Mouse (Mus musculus): ENCODE data around the gene Ovol2.

Gene Ovol2

DNA sequence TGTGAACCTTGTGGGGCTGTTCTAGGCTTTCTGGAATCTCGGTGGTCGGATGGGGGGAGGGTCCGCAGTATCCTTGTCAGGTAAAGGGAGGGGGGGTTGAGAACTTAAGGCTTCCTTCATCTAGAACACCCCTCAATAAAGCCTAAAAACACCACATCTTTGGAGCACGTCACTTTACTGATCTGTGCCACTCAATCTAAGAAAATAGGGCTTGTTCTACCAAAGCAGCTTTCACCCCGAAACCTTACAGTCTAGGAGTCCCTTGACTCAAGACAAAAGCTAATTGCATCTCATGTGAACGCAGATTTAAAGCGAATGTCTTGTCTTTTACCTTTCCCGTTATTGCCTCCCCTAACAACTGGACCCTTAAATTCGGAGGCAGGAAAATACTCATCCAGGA is 540 bp upstream of the Ovol2 start:
- POLR2A ChIA-PET = interaction anchor here in 3 of 4 experiments (0.6 to 2.5 kb wide), 23 partner anchors 17 to 1529 kb away, joined by 3 to 12 read pairs (median 3); partner anchors contain the start of genes Kat14 (in 2 of the 3), Pet117 (in 2 of the 3), Sec23b (in 2 of the 3) and Dzank1 (in 1 of the 3)
- CTCF ChIA-PET = interaction anchor here in 2 of 4 experiments (1.0 to 1.7 kb wide), 5 partner anchors 16 to 120 kb away, joined by 3 to 4 read pairs (median 4); no protein-coding TSS in a partner anchor

- CTCF ChIA-PET = interaction anchor here in 1 of 4 experiments (0.6 to 1.4 kb wide), 3 partner anchors 18 to 1213 kb away, joined by 3 to 4 read pairs (median 4); no protein-coding TSS in a partner anchor
- POLR2A ChIA-PET = interaction anchor here in 2 of 4 experiments (0.9 to 3.4 kb wide), 11 partner anchors 12 to 244 kb away, joined by 3 to 12 read pairs (median 4); partner anchors contain the start of genes Kat14 (in 1 of the 2), Mgme1 (in 1 of the 2), Pet117 (in 1 of the 2) and Snx5 (in 1 of the 2)
Observed at GRCm38 (mm10) chr2:144330960-144331371, 980 bp downstream of the Ovol2 start.

GRCm38 (mm10) chr2:144330352-144330959 is 1.5 kb downstream of the Ovol2 start:
- CTCF ChIA-PET = interaction anchor here in 3 of 4 experiments (0.6 to 1.3 kb wide), 4 partner anchors 18 to 1213 kb away, joined by 3 to 5 read pairs (median 4); no protein-coding TSS in a partner anchor
- POLR2A ChIA-PET = interaction anchor here in 2 of 4 experiments (0.9 to 3.4 kb wide), 17 partner anchors 11 to 244 kb away, joined by 3 to 12 read pairs (median 4); partner anchors contain the start of genes Kat14 (in 1 of the 2), Mgme1 (in 1 of the 2), Pet117 (in 1 of the 2) and Snx5 (in 1 of the 2)

- ChIA-PET POLR2A (interaction anchor here (0.5 to 3.4 kb wide), 19 partner anchors 11 to 243 kb away, joined by 3 to 12 read pairs (median 3); partner anchors contain the start of genes Kat14 (in 1 of the 4), Mgme1 (in 1 of the 4), Pet117 (in 1 of the 4) and Snx5 (in 1 of the 4)), CTCF (interaction anchor here in 3 of 4 experiments (0.7 to 1.3 kb wide), 4 partner anchors 19 to 524 kb away, joined by 3 to 5 read pairs (median 4); no protein-coding TSS in a partner anchor)
Observed at GRCm38 (mm10) chr2:144329937-144330336, 2.0 kb downstream of the Ovol2 start.

- ChIA-PET POLR2A (interaction anchor here (0.5 to 3.4 kb wide), 11 partner anchors 10 to 233 kb away, joined by 3 to 12 read pairs (median 3); partner anchors contain the start of genes Kat14 (in 1 of the 4) and Pet117 (in 1 of the 4)), CTCF (interaction anchor here in 3 of 4 experiments (0.7 to 1.3 kb wide), 4 partner anchors 17 to 33 kb away, joined by 3 to 5 read pairs (median 3); no protein-coding TSS in a partner anchor)
Observed at GRCm38 (mm10) chr2:144329451-144329850, 2.5 kb downstream of the Ovol2 start.

GRCm38 (mm10) chr2:144324218-144324617 is 7.7 kb downstream of the Ovol2 start:
- POLR2A ChIA-PET = interaction anchor here in 1 of 4 experiments (0.7 kb wide), 1 partner anchor 251 kb away, joined by 3 read pairs; no protein-coding TSS in a partner anchor
- CTCF ChIA-PET = interaction anchor here in 1 of 4 experiments (0.6 kb wide), 1 partner anchor 59 kb away, joined by 3 read pairs; no protein-coding TSS in a partner anchor

- POLR2A ChIA-PET = interaction anchor here in 2 of 4 experiments (1.2 to 1.9 kb wide), 7 partner anchors 8 to 49 kb away, joined by 3 to 10 read pairs (median 4); partner anchors contain the start of genes Mgme1 (in 2 of the 2), Snx5 (in 2 of the 2) and Ovol2 (in 1 of the 2)
- CTCF ChIA-PET = interaction anchor here in 2 of 4 experiments (0.7 to 0.9 kb wide), 3 partner anchors 18 to 107 kb away, joined by 3 to 6 read pairs (median 3); no protein-coding TSS in a partner anchor
Observed at GRCm38 (mm10) chr2:144311372-144311771, 20.6 kb downstream of the Ovol2 start.

DNA sequence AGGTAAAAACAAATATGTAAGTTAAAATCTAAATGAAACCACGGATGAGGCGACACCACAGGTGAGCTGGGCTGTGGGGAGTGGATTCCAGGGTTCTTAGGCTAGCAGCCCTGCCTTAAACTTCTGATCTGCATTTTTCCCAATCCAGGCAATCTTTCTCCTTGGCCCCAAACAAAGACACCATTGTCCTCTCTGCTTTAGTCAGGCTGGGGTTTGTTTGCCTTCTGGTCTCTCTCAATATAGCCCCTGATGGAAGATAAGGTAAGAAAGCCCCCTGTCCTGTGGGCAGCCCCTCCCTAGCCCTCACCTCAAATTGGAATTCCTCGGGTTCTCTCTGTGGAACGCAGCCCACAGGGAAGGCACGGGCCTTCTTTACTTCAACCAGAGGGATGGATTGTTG is 21.7 kb downstream of the Ovol2 start:
- CTCF ChIA-PET = interaction anchor here in 2 of 4 experiments (0.6 kb wide), 2 partner anchors 128 to 1601 kb away, joined by 3 to 5 read pairs; no protein-coding TSS in a partner anchor
- POLR2A ChIA-PET = interaction anchor here in 2 of 4 experiments (0.7 to 1.9 kb wide), 10 partner anchors 10 to 89 kb away, joined by 3 to 6 read pairs (median 4); partner anchors contain the start of genes Mgme1 (in 1 of the 2) and Snx5 (in 1 of the 2)

- ChIA-PET POLR2A (interaction anchor here in 1 of 4 experiments (0.9 to 1.6 kb wide), 6 partner anchors 12 to 109 kb away, joined by 3 to 4 read pairs (median 4); no protein-coding TSS in a partner anchor), CTCF (no interaction called here)
Observed at GRCm38 (mm10) chr2:144308561-144308960, 23.4 kb downstream of the Ovol2 start.

- CTCF ChIA-PET = interaction anchor here (0.6 to 2.1 kb wide), 7 partner anchors 11 to 147 kb away, joined by 3 to 5 read pairs (median 3); no protein-coding TSS in a partner anchor
Observed at GRCm38 (mm10) chr2:144305721-144306294, 26.1 kb downstream of the Ovol2 start.

GRCm38 (mm10) chr2:144301101-144301500 is 30.8 kb downstream of the Ovol2 start:
- CTCF ChIA-PET = interaction anchor here in 1 of 4 experiments (0.7 kb wide), 1 partner anchor 14 kb away, joined by 3 read pairs; no protein-coding TSS in a partner anchor
- POLR2A ChIA-PET = interaction anchor here in 1 of 4 experiments (0.7 to 1.6 kb wide), 3 partner anchors 10 to 29 kb away, joined by 3 to 4 read pairs (median 3); no protein-coding TSS in a partner anchor

More at GRCm38 (mm10) chr2:144305721-144306294, 26.1 kb downstream of the Ovol2 start:
- POLR2A ChIA-PET = interaction anchor here in 2 of 4 experiments (0.7 to 4.9 kb wide), 13 partner anchors 11 to 153 kb away, joined by 3 to 26 read pairs (median 7); partner anchors contain the start of genes Mgme1 (in 2 of the 2), Ovol2 (in 2 of the 2) and Snx5 (in 2 of the 2)

DNA sequence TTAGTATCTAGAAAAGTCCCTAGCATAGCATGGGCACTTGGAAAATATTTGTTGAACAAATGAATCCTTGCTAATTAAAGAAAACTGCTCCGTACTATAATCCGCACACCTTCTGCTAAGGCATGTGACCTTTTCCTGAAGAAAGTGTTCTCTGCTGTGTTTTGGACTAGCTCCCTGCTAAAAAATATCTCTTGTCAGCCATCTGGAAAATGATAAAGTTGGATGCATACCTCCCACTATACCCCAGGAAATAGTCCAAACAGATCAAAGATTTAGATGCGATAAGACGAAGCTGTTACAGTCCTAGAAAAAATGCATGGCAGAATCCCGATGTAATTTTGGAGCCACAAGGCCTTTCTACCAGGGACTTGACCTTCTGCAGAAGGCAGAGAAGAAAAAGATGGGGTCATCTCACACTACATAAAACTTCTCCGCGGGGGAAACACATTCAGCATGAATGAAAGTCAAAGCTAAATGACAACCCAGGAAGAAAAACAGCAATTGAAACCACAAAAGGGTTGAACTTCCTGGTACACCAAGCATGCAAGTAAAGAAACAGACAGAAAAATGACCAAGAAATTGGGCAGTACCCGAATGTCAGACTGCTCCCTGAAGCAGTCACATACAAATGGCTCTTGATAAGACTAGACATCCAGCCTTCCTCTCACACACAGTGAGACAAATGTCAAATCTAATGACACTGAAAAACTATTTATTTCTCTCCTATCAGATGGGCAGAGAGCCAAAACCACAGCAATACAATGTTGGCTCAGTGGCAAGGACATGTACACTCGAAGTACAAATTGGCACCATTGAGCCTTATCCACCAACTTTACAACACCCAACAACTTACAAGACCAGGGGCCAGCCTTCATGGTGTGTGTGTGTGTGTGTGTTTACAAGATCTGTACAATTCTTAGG is 31.9 kb downstream of the Ovol2 start:
- CTCF ChIA-PET = interaction anchor here in 1 of 4 experiments (0.6 kb wide), 1 partner anchor 7 kb away, joined by 4 read pairs; no protein-coding TSS in a partner anchor
- POLR2A ChIA-PET = interaction anchor here in 1 of 4 experiments (0.6 to 1.6 kb wide), 6 partner anchors 12 to 125 kb away, joined by 4 to 5 read pairs (median 4); no protein-coding TSS in a partner anchor

DNA sequence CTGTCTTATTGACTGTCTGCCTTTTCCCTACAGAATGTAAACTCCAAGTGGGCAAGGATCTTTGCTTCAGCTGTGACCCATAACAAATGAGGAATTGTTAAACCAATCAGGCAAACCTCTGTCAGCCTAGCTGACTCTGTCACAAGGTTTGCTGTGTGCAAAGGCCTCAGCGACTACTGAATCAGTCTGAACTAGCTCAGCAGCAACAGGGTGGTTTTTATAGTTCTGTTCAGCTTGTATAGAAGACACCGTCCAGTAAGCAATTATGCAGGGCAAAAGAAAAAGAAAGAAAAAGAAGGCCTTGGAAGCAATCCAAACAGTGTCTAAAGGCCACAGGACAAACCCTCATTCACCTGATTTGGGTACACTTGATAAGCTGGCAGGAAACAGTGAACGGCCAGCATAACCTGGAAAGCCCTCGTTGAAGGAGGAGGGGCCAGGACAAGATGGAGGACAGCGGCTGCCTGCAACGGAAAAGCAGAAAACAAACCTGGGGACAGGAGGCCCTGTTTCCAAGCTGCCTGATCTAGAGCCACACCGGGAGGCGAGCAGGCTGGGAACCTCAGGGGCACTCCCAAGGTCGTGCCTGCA is 36.7 kb downstream of the Ovol2 start:
- ChIA-PET CTCF (interaction anchor here in 3 of 4 experiments (0.6 to 1.7 kb wide), 4 partner anchors 8 to 45 kb away, joined by 3 to 5 read pairs (median 3); no protein-coding TSS in a partner anchor), POLR2A (interaction anchor here in 2 of 4 experiments (0.8 to 8.6 kb wide), 12 partner anchors 9 to 380 kb away, joined by 3 to 52 read pairs (median 5); partner anchors contain the start of genes Dstn (in 1 of the 2), Kat14 (in 1 of the 2), Mgme1 (in 1 of the 2) and Pet117 (in 1 of the 2))

- ChIA-PET POLR2A (interaction anchor here in 2 of 4 experiments (1.0 to 8.6 kb wide), 6 partner anchors 7 to 22 kb away, joined by 3 to 52 read pairs (median 8); partner anchors contain the start of genes Mgme1 (in 1 of the 2) and Snx5 (in 1 of the 2)), CTCF (no interaction called here)
Observed at GRCm38 (mm10) chr2:144291600-144292305, 40.2 kb downstream of the Ovol2 start.

DNA sequence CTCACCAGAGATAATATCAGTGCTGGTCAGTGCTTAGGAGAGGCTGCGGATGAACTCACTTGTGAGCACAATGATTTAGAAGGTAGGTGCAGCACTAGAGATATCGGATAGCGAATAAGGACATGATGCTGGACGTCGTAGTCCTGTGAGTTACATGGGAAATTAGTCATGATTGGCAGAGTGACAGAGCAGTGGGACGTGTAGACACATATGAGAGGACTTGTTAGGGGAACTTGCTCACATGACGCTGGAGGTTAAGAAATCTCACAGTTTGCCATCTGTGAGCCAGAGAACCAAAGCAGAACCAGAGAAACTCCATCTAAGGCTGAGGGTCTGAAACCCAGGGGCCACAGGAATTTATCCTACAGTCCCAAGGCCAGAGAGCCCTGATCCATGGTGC is 41.6 kb downstream of the Ovol2 start:
- POLR2A ChIA-PET = interaction anchor here in 1 of 4 experiments (6.9 to 8.6 kb wide), 2 partner anchors 11 to 21 kb away, joined by 51 to 52 read pairs; partner anchors contain the start of genes Mgme1 and Snx5
- CTCF ChIA-PET = interaction anchor here in 1 of 4 experiments (1.0 kb wide), 1 partner anchor 11 kb away, joined by 6 read pairs; no protein-coding TSS in a partner anchor

Measured in embryonic stem cell, embryonic (primary cell).